Mouse (Mus musculus) macrophage (primary cell): ENCODE data around the gene Mzt1. TPM values are rescaled to one million over a fixed set of nuclear protein-coding genes. Genes with fewer than 3 reads are reported as not detected.

Source experiments
- polyA plus RNA-seq: library from polyadenylated mRNA; stranded (reverse); fragments of 250-400 nt; gene quantifications from 3 replicates; pipeline ENCODE4 v1.2.4, GENCODE M21; 2018; ENCODE audit warnings: inconsistent platforms

Gene Mzt1
- polyA plus RNA-seq, 1 experiment from 2014 or later: 32.3 TPM

Other genes starting within 250 kb of the Mzt1 start
- 1.2 to 3.4 TPM (median 1.4 TPM) in 3 replicates for gene Rpl36a-ps1, start 51.8 kb downstream of the Mzt1 start, polyA plus RNA-seq
- gene Bora, start 88 bp upstream of the Mzt1 start, polyA plus RNA-seq: 1.3 to 2.8 TPM (median 2.3 TPM) in 3 replicates
- 9.5 to 15.5 TPM (median 9.6 TPM) in 3 replicates for gene Pibf1, start 53.3 kb upstream of the Mzt1 start, polyA plus RNA-seq
- 3.8 to 15.9 TPM (median 10.6 TPM) in 3 replicates for gene Dis3, start 53.6 kb upstream of the Mzt1 start, polyA plus RNA-seq